Mouse (Mus musculus): ENCODE data around the gene Tpra1. TPM values are rescaled to one million over a fixed set of nuclear protein-coding genes. Genes with fewer than 3 reads are reported as not detected.

Gene Tpra1
- polyA plus RNA-seq, 1 experiment from 2014 or later: 32.2 TPM

GRCm38 (mm10) chr6:88914799-88915198 is 12.7 kb downstream of the Tpra1 start:
- Histone ChIP-seq H3K9me3 (ENCODE audit: low read length) (no peaks in the 10 kb centered on the region), H3K36me3 (replicated peaks; ENCODE audit: insufficient read depth, low read length) (peaks cover 25% of the 10 kb centered on the region), H3K4me1 (ENCODE audit: insufficient read depth) (peaks cover 22% of the 10 kb centered on the region), H3K4me2 (ENCODE audit: low read depth, low read length) (peak overlapping the region; percentile 60), H3K27me3 (ENCODE audit: insufficient read depth, low read length) (no peaks in the 10 kb centered on the region), H3K4me3 (ENCODE audit: low read depth, low read length) (no peak overlapping the region), H3K9ac (replicated peaks) (no peak overlapping the region), H3K27ac (ENCODE audit: low read depth) (peak overlapping the region; percentile 89)
- TF ChIP-seq EP300 (IDR thresholded peaks at IDR 0.05; ENCODE audit: low read depth): no peak
- no peak for TF ChIP-seq CTCF (IDR thresholded peaks at IDR 0.05; ENCODE audit: low read depth)
- DNase-seq (no peak), ATAC-seq (no peak)
- WGBS (ENCODE audit: insufficient replicate concordance): 78% methylated on average over 5 of the region's 5 CpGs

DNA sequence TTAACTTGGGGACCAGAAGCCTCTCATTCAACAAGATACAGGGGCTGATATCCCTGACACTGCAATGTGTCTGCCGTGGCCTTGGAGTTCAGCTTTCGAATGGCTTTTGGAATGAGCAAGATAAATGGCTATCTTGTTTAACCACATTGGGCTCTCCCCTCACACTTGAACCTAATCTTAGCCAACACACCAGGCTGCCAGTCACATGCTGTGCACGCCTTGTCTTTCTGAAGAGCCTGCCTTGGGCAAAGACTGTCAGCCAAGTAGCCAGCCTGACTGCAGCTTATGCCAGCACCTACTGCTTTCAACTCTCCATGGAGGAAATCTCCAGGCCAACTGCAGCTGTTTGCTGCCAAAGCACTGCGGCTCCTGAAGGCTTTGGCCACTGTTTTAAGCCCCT is 13.5 kb downstream of the Tpra1 start:
- H3K27me3 ChIP-seq (ENCODE audit: insufficient read depth, low read length): no peaks in the 10 kb centered on the region
- H3K4me2 ChIP-seq (ENCODE audit: low read depth, low read length): peak overlapping the region; percentile 60
- peak; percentile 67 for DNase-seq
- H3K4me1 ChIP-seq (ENCODE audit: insufficient read depth): peaks cover 22% of the 10 kb centered on the region
- WGBS (ENCODE audit: insufficient replicate concordance): 50% methylated on average over 4 of the region's 4 CpGs
- no peak overlapping the region; the same call in 1 of the 2 replicates for H3K9ac ChIP-seq (replicated peaks)
- H3K36me3 ChIP-seq (replicated peaks; ENCODE audit: insufficient read depth, low read length): peaks cover 17% of the 10 kb centered on the region
- TF ChIP-seq EP300 (IDR thresholded peaks at IDR 0.05; ENCODE audit: low read depth): peak; percentile 100
- no peak for TF ChIP-seq CTCF (IDR thresholded peaks at IDR 0.05; ENCODE audit: low read depth)
- H3K9me3 ChIP-seq (ENCODE audit: low read length): no peaks in the 10 kb centered on the region
- no peak overlapping the region for H3K4me3 ChIP-seq (ENCODE audit: low read depth, low read length)
- peak; percentile 97 for ATAC-seq
- peak overlapping the region; percentile 89 for H3K27ac ChIP-seq (ENCODE audit: low read depth)

DNA sequence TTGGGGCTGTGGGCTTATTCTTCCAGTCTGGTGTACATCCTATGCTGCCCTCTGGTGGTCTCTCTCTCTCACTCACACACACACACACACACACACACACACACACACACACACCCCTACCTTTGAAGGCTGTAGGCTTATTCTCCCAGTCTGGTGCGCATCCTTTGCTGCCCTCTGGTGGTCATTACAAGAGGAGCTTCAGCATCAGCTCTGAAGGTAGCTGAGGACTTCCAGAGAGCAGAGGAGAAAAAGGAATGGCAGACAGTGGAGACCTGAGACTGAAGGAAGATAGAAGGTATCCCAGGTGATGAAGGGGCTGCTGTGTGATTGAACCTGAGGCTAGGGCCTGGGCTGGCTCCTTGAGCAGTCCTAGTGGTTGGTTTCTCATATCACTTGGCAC is 14.1 kb downstream of the Tpra1 start:
- Histone ChIP-seq H3K27me3 (ENCODE audit: insufficient read depth, low read length) (no peaks in the 10 kb centered on the region), H3K9me3 (ENCODE audit: low read length) (no peaks in the 10 kb centered on the region), H3K9ac (replicated peaks) (no peak overlapping the region), H3K4me1 (ENCODE audit: insufficient read depth) (peaks cover 22% of the 10 kb centered on the region), H3K4me3 (ENCODE audit: low read depth, low read length) (0 out of 2 replicates have a peak overlapping the region, but pooled peaks have one; percentile 3), H3K4me2 (ENCODE audit: low read depth, low read length) (peak overlapping the region; percentile 60), H3K36me3 (replicated peaks; ENCODE audit: insufficient read depth, low read length) (peaks cover 11% of the 10 kb centered on the region), H3K27ac (ENCODE audit: low read depth) (peak overlapping the region; percentile 89)
- peak; percentile 63 for DNase-seq
- WGBS (ENCODE audit: insufficient replicate concordance): 61% methylated on average over 1 of the region's 1 CpGs
- TF ChIP-seq EP300 (IDR thresholded peaks at IDR 0.05; ENCODE audit: low read depth): no peak
- peak; percentile 96 for TF ChIP-seq CTCF (IDR thresholded peaks at IDR 0.05; ENCODE audit: low read depth)
- ATAC-seq: peak; percentile 66

GRCm38 (mm10) chr6:88918802-88919201 is 16.8 kb downstream of the Tpra1 start:
- Histone ChIP-seq H3K27ac (ENCODE audit: low read depth) (no peak overlapping the region), H3K4me1 (ENCODE audit: insufficient read depth) (peaks cover 17% of the 10 kb centered on the region), H3K9ac (replicated peaks) (no peak overlapping the region), H3K4me3 (ENCODE audit: low read depth, low read length) (no peak overlapping the region), H3K27me3 (ENCODE audit: insufficient read depth, low read length) (no peaks in the 10 kb centered on the region), H3K36me3 (replicated peaks; ENCODE audit: insufficient read depth, low read length) (no peaks in the 10 kb centered on the region), H3K4me2 (ENCODE audit: low read depth, low read length) (no peak overlapping the region), H3K9me3 (ENCODE audit: low read length) (no peaks in the 10 kb centered on the region)
- DNase-seq: no peak
- TF ChIP-seq EP300 (IDR thresholded peaks at IDR 0.05; ENCODE audit: low read depth) (no peak), CTCF (IDR thresholded peaks at IDR 0.05; ENCODE audit: low read depth) (no peak)
- WGBS (ENCODE audit: insufficient replicate concordance): 85% methylated on average over 8 of the region's 8 CpGs
- ATAC-seq: no peak

- DNase-seq: no peak
- Histone ChIP-seq H3K4me3 (ENCODE audit: low read depth, low read length) (no peak overlapping the region), H3K4me1 (ENCODE audit: insufficient read depth) (no peaks in the 10 kb centered on the region), H3K36me3 (replicated peaks; ENCODE audit: insufficient read depth, low read length) (no peaks in the 10 kb centered on the region), H3K27ac (ENCODE audit: low read depth) (no peak overlapping the region), H3K4me2 (ENCODE audit: low read depth, low read length) (no peak overlapping the region), H3K9ac (replicated peaks) (no peak overlapping the region), H3K27me3 (ENCODE audit: insufficient read depth, low read length) (no peaks in the 10 kb centered on the region), H3K9me3 (ENCODE audit: low read length) (no peaks in the 10 kb centered on the region)
- 31% methylated on average over 5 of the region's 5 CpGs for WGBS (ENCODE audit: insufficient replicate concordance)
- TF ChIP-seq EP300 (IDR thresholded peaks at IDR 0.05; ENCODE audit: low read depth) (no peak), CTCF (IDR thresholded peaks at IDR 0.05; ENCODE audit: low read depth) (no peak)
- no peak for ATAC-seq
Observed at GRCm38 (mm10) chr6:88924502-88925275, 22.6 kb downstream of the Tpra1 start.

- Histone ChIP-seq H3K27ac (ENCODE audit: low read depth) (no peak overlapping the region), H3K4me3 (ENCODE audit: low read depth, low read length) (no peak overlapping the region), H3K27me3 (ENCODE audit: insufficient read depth, low read length) (no peaks in the 10 kb centered on the region), H3K4me1 (ENCODE audit: insufficient read depth) (no peaks in the 10 kb centered on the region), H3K9ac (replicated peaks) (no peak overlapping the region), H3K4me2 (ENCODE audit: low read depth, low read length) (no peak overlapping the region), H3K36me3 (replicated peaks; ENCODE audit: insufficient read depth, low read length) (no peaks in the 10 kb centered on the region), H3K9me3 (ENCODE audit: low read length) (no peaks in the 10 kb centered on the region)
- no peak for TF ChIP-seq EP300 (IDR thresholded peaks at IDR 0.05; ENCODE audit: low read depth)
- no peak for TF ChIP-seq CTCF (IDR thresholded peaks at IDR 0.05; ENCODE audit: low read depth)
- ATAC-seq (no peak), DNase-seq (no peak)
- 49% methylated on average over 4 of the region's 4 CpGs for WGBS (ENCODE audit: insufficient replicate concordance)
Observed at GRCm38 (mm10) chr6:88925640-88926205, 23.7 kb downstream of the Tpra1 start.
